Mouse (Mus musculus) heart, postnatal 0 days (tissue): ENCODE results near the gene Gm3435.

Experiments
- CTCF ChIP-seq: IDR thresholded peaks from 2 replicates; pipeline ENCODE4 v1.5.1; 2016; ENCODE audit warnings: antibody characterized with exemption, control low read depth, low read depth
- EP300 ChIP-seq: IDR thresholded peaks from 2 replicates; pipeline ENCODE4 v1.6.1; 2016; ENCODE audit warnings: antibody characterized with exemption, low read depth

DNA sequence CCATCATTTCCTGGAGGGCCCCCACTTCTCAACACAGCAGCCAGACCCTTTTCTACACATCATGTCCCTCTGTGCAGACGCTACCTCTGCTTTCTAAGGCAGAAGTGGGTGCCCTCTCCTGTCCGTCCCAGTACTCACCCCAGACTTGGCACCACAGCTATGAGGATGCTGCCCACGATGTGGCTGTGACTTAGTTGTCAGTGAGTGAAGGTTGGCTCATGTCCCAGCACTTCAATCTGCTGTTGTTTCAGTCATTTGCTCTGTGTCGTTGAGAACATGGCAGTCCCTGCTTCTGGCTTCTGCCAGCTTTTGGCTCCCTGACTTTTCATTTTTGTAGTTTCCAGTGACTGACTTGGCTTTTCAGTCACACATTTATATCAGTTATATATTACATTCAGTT lies 45.9 kb downstream of the Gm3435 start:
- TF ChIP-seq CTCF (no peak), EP300 (no peak)
